Mouse (Mus musculus) myocyte (in vitro differentiated cells): ENCODE data around the gene Smg9.

Experiments used
- CEBPB ChIP-seq: IDR thresholded peaks from 2 replicates; pipeline ENCODE4 v1.6.1; 2011; ENCODE audit warnings: mild to moderate bottlenecking, moderate library complexity; ENCODE audit not compliant: poor library complexity, insufficient read depth, severe bottlenecking
- MAX ChIP-seq: IDR thresholded peaks from one replicate; pipeline ENCODE4 v1.6.1; 2011; ENCODE audit warnings: low read depth, mild to moderate bottlenecking, control low read depth

- TF ChIP-seq MAX: no peak
- TF ChIP-seq CEBPB: no peak
These were observed 8.8 kb downstream of the Smg9 start for GRCm38 (mm10) chr7:24408186-24408585.
